Mouse (Mus musculus) MEL (cell line): Measurements from ENCODE around the gene Fuz.

ENCODE experiments used
- CTCF ChIP-seq, 3 experiments: IDR thresholded peaks in 2 of 3; conservative IDR thresholded peaks in 1 of 3; 2 replicates each; pipeline ENCODE4 v1.5.1; 2011 to 2012; ENCODE audit warnings: low read length in 3 of 3, low read depth in 2 of 3, mild to moderate bottlenecking in 2 of 3, improper control_type of control experiment in 1 of 3, inconsistent platforms in 1 of 3, mixed read lengths in 1 of 3, moderate library complexity in 1 of 3; ENCODE audit not compliant: control insufficient read depth in 1 of 3, insufficient read depth in 1 of 3, poor library complexity in 1 of 3, severe bottlenecking in 1 of 3
- EP300 ChIP-seq, 2 experiments: IDR thresholded peaks; 2 replicates each; pipeline ENCODE4 v1.6.1; 2011; ENCODE audit warnings: improper control_type of control experiment in 2 of 2, low read length in 2 of 2, low read depth in 1 of 2, mild to moderate bottlenecking in 1 of 2
- MAX ChIP-seq: IDR thresholded peaks from 2 replicates; pipeline ENCODE4 v1.6.1; 2011; ENCODE audit warnings: low read length, improper control_type of control experiment
- MAZ ChIP-seq: IDR thresholded peaks from 2 replicates; pipeline ENCODE4 v1.6.1; 2012; ENCODE audit warnings: low read depth, mild to moderate bottlenecking, inconsistent platforms, low read length, improper control_type of control experiment
- MYB ChIP-seq: IDR thresholded peaks from 2 replicates; pipeline ENCODE4 v1.6.1; 2011; ENCODE audit warnings: mild to moderate bottlenecking, low read depth, low read length, improper control_type of control experiment
- MYC ChIP-seq: IDR thresholded peaks from 2 replicates; pipeline ENCODE4 v1.6.1; 2011; ENCODE audit warnings: low read depth, mild to moderate bottlenecking, low read length, improper control_type of control experiment, moderate library complexity
- POLR2A ChIP-seq, 2 experiments: IDR thresholded peaks; 2 replicates each; pipeline ENCODE4 v1.6.1; 2011 to 2012; ENCODE audit warnings: low read length in 2 of 2, mild to moderate bottlenecking in 2 of 2, control low read depth in 1 of 2, improper control_type of control experiment in 1 of 2, low read depth in 1 of 2, moderate library complexity in 1 of 2; ENCODE audit not compliant: control insufficient read depth in 1 of 2, insufficient read depth in 1 of 2, poor library complexity in 1 of 2
- RAD21 ChIP-seq: IDR thresholded peaks from 2 replicates; pipeline ENCODE4 v1.6.1; 2011; ENCODE audit warnings: mild to moderate bottlenecking, low read depth, low read length, improper control_type of control experiment
- ZMIZ1 ChIP-seq: IDR thresholded peaks from 2 replicates; pipeline ENCODE4 v1.6.1; 2012; ENCODE audit warnings: low read depth, mild to moderate bottlenecking, inconsistent platforms, low read length, improper control_type of control experiment, moderate library complexity

DNA sequence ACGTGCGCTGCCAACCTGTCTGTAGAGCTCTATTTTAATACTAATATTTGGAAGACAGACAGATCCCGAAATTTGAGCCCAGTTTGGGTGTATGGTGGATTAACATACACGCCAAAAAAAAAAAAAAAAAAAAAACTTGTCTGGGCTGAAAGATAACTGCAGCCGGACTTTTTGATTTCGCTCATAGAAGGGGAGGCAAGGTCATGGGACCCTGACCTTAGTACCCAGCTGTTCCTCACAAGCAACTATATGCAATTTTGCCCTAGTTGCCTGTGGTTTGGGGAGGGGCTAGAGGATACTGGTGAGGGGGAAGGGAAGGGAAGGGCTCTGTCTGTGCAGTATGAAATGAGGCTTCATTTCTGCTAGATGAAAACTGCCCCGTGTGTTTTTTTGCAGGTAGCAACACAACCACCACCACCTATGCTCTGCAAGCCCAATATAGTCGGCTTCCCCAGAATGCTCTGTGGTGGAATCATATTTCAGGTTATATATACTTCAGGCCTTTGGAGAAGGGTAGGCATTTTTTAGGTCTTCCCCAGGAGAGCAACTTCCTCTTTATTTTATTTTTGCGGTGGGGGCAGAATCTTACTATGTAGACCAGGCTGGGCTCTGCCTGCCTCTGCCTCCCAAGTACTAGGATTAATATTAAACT, 39.5 kb upstream of the Fuz start:
- no peak for TF ChIP-seq CTCF (IDR thresholded peaks at IDR 0.05 in 2 of 3, conservative IDR thresholded peaks at IDR 0.05 in 1 of 3; ENCODE audit: control insufficient read depth in 1 of 3, insufficient read depth in 1 of 3, low read depth in 2 of 3, low read length in 3 of 3, poor library complexity in 1 of 3, severe bottlenecking in 1 of 3)
- no peak for TF ChIP-seq ZMIZ1
- peak; percentile 17 to 22; a peak in 3 of 4 replicates for TF ChIP-seq EP300 (IDR thresholded peaks at IDR 0.05; ENCODE audit: low read depth in 1 of 2, low read length in 2 of 2)
- TF ChIP-seq MYB, result no peak
- TF ChIP-seq POLR2A (IDR thresholded peaks at IDR 0.05; ENCODE audit: control insufficient read depth in 1 of 2, insufficient read depth in 1 of 2, low read depth in 1 of 2, low read length in 2 of 2, poor library complexity in 1 of 2), result no peak
- no peak for TF ChIP-seq MAX
- TF ChIP-seq MYC, result no peak
- TF ChIP-seq MAZ, result no peak; the same call in 1 of the 2 replicates
- TF ChIP-seq RAD21, result no peak
